Mouse (Mus musculus): ENCODE measurements around the gene Entpd6.
A peak's percentile ranks its signal among the peaks of the same experiment; 100 is the strongest.

Entpd6 gene

DNA sequence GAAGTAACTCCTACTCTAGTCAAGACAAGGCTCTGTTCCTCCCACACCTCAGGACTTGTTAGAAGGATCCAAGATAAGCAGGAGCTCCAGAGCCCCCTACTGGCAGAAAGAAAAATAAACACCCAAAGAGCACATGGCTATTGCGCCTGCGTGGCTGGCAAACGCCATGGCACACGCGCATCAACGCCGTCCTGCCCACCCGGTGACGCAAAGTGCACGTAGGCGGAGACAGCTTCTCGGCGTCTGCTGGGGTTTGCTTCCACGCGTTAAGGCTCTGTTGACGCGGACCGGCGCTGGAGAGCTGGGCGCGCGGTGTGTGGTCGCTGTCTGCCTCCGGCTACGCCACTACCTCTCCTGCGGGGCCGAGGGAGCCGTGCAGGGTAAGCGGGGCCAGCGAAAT lies at the start of gene Entpd6:
TSS of gene Entpd6 (plus strand) at position 189 of the 400 bp plus-strand sequence.
- peak; percentile 96 for DNase-seq

DNA sequence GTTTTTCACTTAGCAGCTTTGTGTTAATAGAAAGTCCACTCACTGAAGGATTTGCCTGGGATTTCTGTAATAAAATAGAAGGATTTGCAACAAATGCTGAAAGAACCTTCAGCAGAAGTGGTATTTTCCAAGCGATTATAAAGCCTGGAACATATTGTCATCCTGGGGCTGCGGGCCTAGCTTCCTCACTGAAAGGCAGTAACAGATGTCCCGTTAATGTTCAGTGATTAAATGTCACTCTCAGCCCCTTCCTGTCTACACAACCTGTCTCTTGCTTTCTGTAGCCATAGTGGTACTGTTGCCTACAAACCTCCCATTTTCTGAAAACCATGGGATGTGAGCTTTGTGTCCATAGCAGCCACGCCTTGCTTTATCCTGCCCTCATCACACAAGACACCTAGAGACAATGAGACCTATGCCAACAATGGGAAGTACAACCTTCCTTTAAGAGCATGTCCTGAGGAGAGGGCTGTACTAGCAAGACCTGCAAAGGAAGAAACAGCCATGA lies 36.6 kb upstream of the Entpd6 start:
- no peak for DNase-seq

DNA sequence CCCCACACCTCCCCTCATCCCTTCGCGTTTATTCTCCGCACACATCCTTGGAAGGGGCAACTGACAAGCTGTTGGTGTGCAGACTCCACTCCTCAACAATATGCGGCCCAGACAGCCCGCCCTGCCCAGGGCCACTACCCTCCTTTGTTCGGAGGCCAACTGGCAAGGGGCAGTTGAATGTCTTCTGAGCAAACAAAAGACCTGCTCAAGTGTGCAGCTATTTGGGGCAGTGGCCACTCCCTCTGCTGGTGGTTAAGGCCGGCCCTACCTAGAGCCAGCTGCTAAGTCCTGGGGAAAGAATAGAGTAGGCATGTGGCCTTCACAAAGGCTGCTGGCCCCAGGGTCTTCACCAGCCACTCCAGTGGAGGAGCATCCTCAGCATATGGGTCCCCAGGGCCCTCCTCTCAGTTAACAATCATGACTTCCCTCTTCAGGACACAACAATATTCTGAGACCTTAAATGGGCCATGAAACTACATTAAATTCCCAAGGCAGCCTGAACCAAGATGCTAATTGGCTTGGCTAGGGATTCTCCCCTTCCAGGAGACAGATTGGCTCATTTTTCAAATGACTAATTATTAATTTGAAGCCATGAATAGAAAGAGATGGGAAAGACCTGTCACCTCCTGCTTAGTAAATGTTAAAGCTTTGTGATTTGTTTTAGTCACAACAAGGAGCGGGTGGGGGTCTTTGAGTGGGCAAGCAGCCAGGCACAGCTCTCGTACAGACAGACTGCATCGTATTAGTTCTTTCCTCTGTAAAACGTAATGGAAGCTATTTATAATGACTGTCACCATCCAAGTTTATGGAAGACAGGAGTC lies 12.9 kb upstream of the Entpd6 start:
- no peak for DNase-seq

DNA sequence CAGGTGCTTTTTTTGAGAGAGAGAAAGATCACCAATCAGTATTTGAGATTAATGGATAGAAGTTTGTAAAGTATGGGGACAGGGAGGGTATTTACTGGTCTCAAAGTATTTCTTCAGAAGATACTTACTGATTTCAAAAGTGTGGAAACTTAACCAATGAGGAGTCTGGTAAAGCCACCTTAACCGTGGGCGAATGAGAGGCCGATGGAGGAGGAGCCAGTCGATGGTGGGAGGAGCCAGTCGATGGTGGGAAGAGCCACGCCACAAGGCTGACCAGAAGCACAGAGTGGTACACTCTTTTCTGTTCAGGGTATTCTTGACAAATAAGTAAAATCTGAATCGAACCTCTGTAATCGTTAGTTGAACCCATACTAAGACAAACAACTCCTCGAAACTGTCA lies 11.0 kb upstream of the Entpd6 start:
- DNase-seq = no peak

DNA sequence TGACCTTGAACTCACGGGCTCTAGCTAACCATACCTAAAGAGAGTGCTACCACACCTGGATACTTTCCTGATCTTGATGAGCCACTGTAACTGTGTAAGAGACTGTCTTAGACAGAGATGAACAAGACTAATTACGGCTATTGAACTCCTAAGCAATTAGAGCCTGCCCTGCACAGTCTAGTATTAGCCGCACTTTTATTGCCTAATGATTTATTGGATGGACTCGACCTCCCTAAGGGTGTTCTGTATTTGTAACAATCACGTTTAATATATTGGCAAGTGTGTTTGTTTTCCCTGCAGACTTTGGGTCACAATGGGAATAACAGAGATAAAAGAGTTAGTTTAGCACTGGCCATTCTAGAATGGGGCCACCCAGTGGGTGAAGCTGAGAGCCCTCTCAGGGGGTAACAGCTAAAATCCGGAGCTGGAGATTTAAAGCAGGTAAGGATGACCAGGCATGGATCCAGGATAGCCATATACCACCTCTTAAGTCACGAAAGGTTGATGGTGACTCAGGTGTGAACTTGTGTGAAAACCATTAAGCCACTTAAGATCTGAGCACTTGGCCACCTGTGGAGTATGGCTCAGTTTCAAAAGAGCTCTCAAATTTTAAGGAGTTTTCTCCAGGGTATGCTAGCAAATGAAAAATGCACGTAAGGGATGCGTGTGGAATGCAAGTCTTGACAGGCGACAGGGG lies 8.5 kb upstream of the Entpd6 start:
- no peak for DNase-seq

DNA sequence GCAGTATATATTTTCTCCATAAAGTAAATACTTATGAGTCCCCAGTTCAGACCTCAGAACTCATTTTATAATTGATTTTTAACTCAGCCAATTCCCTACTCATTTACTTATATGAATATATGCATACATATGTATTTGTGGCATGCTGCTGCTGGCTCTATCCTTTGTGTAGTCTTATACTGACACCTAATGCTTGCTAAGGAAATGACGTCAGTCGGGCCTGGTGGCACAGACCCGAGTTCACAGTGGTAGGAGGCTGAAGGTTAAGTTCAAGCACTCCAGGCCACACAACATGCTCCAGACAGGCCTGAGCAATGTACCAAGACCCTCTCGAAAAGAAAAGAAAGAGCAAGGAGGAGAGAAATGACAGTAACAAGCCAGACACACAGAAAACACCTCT lies 7.4 kb upstream of the Entpd6 start:
- no peak for DNase-seq

DNA sequence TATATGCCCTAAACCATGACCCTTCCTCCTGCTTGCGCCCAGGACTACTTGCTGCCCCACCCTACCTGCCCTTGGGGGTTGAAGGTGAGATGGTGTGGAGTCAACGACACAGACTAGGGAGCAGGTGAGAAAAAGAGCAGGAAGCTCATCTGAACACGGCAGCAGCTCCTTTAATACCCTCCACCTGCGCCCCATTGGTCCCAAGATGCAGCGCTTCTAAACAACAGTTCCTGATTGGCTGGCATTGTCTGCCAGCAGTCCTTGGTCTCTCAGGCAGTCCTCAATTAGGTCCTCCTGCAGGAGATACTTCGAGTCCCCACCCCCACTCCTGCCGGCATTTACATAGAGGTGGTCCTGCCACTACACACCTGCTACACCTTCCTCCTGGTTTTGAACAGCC lies 3.8 kb upstream of the Entpd6 start:
- DNase-seq = no peak

DNA sequence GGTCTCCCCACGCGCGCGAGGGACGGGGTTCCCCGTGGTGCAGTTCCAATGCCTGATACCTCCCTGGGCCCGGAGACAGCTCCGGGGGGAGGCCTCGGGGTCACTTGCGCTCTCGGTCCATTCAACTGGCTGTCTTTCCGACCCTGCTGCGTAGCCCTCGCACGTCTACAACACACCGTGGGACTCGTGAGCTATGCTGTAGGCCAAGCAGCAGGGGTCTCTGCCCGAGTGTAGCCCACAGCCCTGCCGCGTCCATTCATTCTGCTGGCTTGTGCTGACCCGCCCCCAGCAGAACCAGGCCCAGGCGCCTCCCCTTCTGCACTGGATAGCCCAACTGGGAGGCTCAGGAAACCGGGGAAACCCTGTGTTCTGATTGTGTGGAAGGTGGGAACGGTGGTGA lies 441 bp downstream of the Entpd6 start:
- DNase-seq = no peak

DNA sequence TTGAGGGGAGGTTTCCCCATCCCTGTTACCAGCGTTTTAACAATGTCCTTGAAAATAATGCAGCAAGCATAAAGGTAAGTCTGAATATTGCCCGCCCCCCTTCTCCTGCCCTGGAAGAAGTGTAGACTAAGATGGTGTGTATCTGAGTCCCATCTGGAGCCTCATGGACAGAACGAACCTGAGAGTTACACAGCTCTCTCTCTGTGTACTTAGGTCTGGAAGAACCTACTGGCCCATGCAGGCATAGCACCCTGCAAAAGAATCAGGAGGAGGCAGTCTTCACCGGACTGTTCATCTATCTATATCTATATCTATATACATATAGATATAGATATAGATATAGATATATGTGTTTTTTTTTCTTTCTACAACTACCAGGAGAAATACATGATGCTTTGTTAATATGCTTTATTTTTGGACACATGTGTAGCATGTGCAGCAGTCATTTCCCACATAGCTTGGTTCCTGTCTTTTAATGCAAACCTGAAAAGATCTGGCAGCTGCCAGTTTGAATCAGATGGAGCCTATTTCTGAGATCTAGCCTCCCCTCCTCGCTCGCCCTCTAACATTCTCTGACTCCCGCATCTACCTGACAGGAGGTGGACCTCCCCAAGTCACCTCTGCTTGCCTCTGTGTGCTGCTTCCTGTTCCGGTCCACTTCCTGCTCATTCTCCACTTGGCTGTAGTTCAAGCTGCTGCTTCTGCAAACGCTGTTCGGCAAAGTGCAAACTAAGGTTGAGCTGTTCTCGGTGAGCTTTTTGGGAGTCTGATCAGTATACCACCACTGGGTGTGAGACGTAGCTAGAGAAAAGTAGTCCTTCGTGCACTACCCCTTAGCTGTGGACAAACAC lies 1.5 kb downstream of the Entpd6 start:
- DNase-seq = peak; percentile 51

DNA sequence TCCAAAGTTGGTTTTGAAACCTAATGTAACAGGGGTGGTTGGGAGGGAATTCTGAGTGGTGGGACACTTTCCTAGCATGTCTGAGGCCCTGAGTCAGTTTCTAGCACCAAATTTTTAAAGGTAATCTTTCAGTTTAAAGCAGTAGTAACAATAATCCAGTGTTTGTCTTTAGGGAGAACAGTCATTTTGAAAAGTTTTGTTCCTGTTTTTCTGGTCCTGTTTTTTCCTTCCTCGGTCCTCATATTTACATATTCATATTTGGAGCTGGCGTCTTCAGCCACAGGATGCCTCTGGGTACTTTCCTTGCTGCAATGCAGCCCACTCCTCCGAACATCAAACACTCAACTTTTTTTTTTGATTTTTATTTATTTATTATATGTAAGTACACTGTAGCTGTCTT lies 6.2 kb downstream of the Entpd6 start:
- DNase-seq = no peak

DNA sequence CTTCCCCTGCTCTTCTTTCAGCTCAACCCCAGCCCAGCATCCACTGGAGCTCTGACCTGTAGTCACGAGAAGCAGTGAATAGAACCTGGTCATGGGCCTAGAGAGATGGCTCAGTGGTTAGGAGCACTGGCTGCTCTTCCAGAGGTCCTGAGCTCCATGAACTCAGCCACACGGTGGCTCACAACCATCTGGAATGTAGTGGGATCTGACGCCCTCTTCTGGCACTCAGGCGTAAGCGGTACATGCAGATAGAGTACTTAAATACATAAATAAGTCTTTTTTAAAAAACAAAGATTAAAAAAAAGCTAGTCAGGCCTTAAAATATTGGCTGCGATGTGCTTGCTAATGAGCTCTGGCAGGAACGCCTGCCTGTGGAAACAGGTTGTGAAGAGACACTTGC lies 12.6 kb downstream of the Entpd6 start:
- no peak for DNase-seq

DNA sequence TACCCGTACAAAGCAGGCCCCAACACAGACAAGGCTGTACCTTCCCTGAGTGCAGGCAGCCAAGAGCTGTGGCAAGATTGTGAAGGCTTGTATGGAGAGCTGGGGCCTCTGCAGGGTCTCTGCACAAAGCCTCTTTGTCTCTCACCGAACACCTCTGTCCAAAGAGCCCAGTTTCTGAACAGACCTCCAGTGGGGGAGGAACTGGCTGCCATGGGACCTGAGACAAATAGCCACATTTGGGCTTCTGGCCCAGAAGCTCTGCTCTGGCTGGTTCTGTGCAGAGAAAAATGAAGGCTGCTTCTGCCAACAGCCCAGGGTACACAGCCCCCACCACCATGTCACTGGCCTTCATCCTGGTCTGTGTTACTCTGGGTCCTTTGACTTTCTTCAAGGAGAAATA lies 16.8 kb downstream of the Entpd6 start:
- DNase-seq = no peak

DNA sequence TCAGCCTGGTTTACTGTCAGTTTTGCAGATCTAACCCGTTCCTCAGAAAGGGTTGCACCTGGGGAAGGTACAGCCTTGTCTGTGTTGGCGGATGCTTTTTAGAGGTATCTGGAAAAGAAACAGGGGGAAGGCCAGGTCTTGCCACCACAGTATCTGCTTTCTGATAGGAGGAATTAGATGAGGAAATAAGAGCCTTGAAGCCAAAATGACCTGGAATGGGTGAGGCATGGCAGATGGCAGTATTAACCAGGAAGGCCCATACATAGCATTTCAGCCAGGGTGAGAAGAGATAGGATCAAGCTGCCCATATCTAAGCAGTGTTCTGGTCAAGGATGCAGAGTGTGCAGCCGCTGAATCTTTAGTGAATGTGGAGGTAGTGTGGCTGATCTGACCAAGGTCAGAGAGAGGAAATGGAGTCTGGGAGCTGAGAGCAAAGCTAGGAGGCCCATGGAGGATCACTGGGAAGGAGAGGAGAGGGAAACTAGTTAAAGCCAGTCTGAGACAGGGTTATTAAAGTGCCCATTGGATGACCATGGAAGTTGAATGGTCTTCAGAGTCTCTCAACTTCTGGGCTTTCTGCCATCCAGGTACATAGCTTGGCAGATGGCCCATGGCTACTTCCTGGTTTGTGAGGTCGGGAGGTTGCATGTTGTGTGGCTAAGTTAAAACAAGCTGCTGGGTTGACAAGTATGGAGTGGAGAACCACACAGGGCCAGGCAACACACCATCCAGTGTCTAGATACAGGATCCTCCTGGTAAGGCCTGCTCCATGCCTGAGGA lies 17.4 kb downstream of the Entpd6 start:
- peak; percentile 82 for DNase-seq

DNA sequence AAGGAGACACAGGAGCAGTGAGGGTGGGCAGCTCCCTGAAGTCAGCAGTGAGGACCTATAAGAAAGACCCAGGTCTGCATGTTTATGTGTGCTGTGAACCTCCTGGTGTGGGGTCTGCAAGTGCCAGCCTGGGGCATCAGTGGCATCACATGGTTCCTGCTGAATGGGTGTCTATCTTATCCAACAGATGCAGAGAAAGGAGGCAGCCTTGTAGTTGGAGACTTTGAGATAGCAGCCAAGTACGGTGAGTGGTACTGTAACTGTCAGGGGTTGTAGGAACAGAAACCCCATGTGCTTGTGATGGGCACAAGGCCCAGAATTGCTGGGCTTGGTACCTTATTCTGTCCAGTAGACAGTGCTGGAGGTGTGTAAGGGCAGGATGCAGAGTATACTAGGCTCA lies 19.8 kb downstream of the Entpd6 start:
- DNase-seq = no peak

DNA sequence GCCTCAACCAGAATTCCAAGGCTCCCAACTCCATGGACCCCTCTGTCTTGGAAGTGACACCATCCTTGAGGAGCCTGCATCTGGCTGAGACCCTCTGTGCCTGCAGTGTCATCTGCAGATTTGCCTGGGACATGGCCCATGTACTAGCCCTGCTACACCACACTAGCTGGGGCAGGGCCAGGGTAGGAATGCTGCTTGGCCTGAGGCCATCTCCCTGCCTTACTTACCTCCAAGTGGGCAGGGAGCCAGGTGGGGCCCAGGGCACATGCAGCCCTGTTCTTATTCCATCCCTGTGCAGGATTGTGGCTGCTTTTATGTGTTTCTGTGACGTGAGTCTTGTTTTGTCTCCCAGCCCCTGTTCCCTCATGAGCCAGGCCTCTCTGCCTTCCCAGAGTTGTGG lies 21.9 kb downstream of the Entpd6 start:
- peak; percentile 87 for DNase-seq

DNA sequence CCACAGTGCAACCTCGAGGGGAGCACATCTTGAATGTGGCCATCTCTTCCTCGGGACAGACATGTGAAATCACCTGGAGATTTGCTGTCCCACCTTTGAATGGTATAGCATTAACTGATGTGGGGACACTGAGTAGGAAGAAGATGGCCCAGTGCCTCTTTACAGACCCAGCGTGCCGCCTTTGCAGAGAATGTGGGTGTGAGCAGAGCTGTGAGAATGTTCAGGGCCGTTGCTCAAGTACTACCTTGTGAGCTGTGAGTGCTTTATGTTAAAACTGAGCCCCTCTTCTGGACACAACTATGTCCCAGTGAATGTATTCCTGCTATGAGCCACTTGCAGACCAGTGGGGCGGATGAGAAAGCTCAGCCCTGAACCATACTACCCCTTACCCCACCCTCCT lies 22.3 kb downstream of the Entpd6 start:
- no peak for DNase-seq

DNA sequence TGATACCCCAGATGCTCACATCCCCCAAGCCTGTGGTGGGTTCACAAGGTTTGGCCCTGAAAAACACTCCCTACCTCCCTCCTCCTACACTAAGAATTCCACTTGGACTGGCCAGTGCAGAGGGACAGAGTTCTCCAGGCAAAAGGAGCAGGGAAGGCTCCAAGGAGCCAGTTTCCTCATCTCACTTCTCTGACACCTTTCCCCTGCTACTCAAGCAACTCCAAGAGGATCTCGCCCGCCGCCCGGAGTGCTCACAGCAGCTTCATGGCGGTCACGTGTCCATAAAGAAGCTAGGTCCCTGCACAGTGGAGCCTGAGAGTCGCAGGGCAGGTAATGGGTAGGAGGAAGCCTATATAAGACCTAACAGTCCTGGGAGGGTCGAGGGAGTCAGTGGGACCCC lies 23.2 kb downstream of the Entpd6 start:
- no peak for DNase-seq

DNA sequence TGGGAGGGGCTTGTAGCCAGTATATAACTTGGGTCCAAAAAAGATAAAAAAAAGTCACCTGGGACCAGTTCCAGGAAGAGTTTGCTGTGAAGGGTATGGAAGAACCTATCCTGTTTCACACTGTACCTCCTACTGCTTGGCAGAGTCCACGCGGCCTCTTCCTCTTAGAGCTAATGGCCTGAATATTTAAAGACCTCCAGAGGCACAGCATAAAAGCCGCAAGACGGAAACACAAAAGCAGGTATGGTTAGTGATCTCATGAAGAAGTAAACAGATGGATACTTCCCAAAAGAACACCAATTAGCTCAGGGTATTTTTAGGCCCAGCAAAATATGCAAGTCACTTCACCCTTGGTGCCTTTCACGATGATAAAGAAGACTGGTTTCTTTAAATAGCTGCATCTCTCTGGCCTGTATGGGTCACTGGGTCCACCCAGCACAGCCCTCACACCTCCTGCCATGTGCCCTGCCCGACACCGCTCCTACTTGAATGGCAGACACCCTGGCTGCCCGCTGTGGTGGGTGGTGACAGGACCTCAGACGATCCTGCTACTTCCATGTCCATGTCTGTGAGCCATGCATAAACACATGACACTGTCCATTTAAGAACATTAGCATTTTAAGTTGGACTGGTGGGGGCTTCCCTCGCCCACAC lies 23.8 kb downstream of the Entpd6 start:
- no peak for DNase-seq

DNA sequence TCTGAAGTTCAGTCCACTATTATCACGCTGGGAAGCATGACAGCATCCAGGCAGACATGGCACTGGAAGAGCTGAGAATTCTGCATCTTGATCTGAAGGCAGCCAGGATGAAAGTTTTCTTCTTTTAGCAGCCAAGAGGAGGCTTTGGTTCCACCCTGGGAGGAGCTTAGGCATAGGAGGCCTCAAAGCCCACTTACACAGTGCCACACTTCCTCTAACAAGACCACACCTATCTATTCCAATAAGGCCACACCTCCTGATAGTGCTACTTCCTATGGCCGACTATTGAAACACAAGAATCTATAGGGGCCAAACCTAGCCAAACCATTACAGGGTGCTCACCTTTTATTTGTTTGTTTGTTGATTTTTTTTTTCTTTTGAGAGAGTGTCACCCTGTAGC lies 34.0 kb downstream of the Entpd6 start:
- DNase-seq = no peak

DNA sequence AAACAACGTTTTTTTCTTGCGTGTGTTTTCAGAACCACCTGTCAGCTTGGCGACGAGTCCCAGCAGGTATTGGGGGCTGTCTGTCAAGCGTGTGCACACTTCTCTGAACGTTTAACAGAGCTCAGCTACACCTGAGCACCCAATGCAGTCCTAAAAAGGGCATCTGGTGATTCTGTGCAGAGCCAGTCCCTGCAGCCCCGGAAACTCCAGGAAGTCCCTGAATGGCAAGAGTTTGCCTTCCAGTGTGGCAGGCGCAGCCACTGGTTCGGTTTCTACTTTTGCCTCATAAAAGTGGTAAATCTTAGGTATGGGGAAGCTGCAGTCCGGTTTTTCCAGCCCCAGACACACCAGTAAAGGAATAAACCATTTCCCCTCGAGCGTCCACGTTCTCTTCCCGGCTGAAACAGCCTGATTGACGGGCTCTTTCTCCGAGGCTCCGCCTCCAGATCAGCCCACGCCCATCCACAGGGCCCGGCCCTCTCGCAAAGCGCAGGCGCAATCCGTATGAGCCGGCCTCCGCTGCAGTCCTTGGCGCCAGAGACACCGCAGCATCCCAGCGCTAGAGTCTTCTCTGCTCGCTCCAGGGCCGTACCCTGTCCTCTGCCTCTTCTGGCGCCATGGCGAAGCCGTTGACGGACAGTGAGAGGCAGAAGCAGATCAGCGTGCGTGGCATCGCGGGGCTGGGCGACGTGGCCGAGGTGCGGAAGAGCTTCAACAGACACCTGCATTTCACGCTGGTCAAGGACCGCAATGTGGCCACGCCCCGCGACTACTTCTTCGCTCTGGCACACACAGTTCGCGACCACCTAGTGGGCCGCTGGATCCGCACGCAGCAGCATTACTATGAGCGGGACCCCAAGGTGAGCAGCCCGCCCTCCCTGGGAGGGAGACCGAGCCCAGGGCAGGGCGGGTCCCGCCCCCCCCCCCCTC lies 37.7 kb downstream of the Entpd6 start, which contains the start of gene Pygb:
TSS of gene Pygb (plus strand) at position 485 of the 930 bp plus-strand sequence.
- DNase-seq = peak; percentile 80

Data from kidney, adult 11 months (tissue).